Mouse (Mus musculus) adrenal gland, adult 18-20 months (tissue): ENCODE results near the gene Aox3. TPM values are rescaled to one million over a fixed set of nuclear protein-coding genes. Genes with fewer than 3 reads are reported as not detected.
A peak's percentile ranks its signal among the peaks of the same experiment; 100 is the strongest.

Source experiments
- DNase-seq, 2 experiments: peaks; one replicate each; pipeline ENCODE4 v3.0.0; 2021 to 2022; ENCODE audit warnings: low spot score in 2 of 2
- total RNA-seq, 2 experiments: library from RNA; stranded (reverse); gene quantifications; 1 replicate in 1 of 2; 2 replicates in 1 of 2; pipeline ENCODE4 v1.2.3; 2021

Aox3 gene
- total RNA-seq, 2 experiments from 2014 or later, result 6.4 to 7.1 TPM

DNA sequence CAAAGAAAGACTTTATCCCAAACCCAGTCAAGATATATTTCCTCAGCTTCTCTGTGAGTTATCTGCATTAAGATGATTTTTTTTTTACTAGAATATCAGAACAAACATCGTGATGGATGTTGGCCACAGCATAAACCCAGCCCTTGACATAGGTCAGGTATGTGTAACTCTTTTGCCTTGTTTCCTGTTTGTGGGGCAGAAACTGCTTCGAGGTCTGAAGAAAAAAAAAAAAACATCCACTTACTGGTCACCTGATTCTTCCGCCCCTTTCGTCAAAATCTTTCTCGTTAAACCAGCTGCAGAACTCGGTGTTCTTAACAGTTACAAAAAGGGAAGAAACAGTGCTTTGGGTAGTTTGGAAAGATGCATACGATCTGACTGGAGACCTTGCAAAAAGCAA is 10.4 kb upstream of the Aox3 start:
- DNase-seq, result no peak

DNA sequence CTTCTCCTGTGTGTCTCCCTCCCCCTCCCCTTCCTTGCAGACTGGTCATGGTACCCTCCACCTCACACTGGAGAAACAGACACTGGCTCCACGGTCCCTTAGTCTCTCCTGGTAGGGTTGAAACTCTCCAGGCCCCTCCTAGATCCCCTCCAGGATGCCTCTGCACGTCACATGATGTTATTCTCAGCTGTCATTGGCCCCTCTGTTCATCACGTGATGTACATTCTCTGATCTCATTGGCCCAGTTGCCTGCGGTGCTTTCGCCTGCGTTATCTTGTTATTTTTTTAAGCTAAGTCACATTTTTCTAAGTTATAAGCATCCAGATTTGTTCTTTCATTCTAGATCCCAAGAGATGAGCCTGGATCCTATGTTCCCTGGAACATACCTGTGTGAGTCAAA is 7.2 kb upstream of the Aox3 start:
- no peak for DNase-seq

- DNase-seq, result no peak
Measured at GRCm38 (mm10) chr1:58107066-58107465, 5.9 kb upstream of the Aox3 start.

GRCm38 (mm10) chr1:58110241-58110640 is 2.7 kb upstream of the Aox3 start:
- DNase-seq, result no peak

DNA sequence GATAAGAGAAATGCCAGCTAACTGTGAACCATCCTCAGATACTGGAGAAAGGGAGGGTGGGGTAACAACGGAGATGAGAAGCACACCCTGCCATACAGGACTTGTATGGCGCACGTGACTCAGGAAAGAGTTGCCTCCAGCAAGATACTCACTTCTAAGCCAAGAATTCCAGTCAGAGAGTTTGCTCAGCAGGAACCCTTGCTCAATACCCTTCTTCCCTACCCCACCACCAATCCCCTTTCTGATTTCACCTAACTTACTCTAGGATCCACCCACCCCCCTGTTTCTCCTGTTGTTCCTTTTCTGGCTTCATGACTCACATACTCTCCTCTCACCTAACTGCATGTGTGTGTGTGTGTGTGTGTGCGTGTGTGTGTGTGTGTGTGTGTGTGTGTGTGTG is 1.6 kb upstream of the Aox3 start:
- no peak for DNase-seq

GRCm38 (mm10) chr1:58113441-58113840 is 511 bp downstream of the Aox3 start:
- no peak for DNase-seq

DNA sequence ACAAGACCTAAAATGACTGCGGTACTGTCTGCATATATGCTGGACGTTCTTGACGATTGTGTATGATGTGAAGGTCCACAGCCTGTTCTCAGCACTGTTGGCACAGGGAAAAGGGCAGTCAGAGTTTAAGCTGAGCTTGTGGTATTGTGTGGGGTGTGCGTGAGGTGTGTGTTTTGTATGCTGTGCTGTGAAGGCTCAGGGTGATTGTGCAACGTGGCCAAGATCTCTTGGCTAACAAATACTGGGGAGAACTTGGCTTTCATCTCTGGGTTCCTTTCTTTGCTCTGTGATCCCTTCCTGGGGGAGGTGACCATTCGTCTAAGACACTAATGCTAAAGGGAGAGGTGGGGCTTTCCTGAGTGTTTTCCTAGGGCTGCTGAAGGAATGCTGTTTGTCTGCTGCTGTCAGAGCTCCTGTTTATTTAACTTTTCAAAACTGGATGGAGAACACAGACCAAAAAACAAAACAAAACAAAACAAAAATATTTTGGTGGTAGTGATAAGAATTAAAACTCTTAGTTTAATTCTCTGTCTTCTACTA is 1.2 kb downstream of the Aox3 start:
- no peak for DNase-seq

- DNase-seq, result no peak
Measured at GRCm38 (mm10) chr1:58114666-58115375, 1.9 kb downstream of the Aox3 start.

DNA sequence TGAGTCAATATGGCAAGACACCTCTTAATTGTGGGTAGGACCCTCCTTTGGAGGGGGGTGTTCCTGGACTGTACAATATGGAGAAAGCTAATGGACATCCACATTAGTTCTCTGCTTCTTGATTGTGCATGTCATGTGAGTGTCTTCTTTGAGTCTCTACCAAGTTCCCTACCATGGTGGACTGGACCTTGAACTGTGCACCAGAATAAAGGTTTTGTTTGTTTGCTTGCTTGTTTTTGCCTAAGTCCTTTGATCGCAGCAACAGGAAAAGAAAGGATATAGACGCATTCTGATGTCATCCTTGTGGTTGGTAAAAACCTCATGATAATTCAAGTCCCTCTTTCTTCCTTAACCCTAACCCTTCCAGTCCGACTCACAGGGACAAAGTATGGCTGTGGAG is 5.3 kb downstream of the Aox3 start:
- no peak for DNase-seq

GRCm38 (mm10) chr1:58124901-58125300 is 12.0 kb downstream of the Aox3 start:
- DNase-seq, result no peak

- no peak for DNase-seq
Measured at GRCm38 (mm10) chr1:58137891-58138290, 25.0 kb downstream of the Aox3 start.

DNA sequence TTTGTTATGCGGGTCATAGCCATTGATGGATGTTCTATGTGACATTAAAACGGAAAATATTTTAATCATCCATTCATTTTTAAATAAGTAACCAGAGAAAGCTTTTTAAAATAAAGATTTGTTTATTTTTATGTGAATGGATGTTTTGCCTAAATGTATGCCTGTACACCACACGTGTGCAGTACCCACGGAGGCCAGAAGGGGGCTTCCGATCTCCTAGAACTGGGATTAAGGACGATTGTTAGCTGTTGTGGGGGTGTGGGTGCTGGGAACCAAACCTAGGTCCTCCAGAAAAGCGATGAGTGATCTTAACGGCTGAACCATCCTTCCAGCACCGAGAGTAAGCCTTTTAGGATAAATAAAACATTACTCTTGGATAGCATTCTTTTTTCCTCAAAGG is 26.1 kb downstream of the Aox3 start:
- no peak for DNase-seq

- no peak for DNase-seq
Measured at GRCm38 (mm10) chr1:58140607-58141006, 27.7 kb downstream of the Aox3 start.

- DNase-seq, result peak in 1 of 2 experiments; percentile 8
Measured at GRCm38 (mm10) chr1:58144384-58145069, 31.6 kb downstream of the Aox3 start.

DNA sequence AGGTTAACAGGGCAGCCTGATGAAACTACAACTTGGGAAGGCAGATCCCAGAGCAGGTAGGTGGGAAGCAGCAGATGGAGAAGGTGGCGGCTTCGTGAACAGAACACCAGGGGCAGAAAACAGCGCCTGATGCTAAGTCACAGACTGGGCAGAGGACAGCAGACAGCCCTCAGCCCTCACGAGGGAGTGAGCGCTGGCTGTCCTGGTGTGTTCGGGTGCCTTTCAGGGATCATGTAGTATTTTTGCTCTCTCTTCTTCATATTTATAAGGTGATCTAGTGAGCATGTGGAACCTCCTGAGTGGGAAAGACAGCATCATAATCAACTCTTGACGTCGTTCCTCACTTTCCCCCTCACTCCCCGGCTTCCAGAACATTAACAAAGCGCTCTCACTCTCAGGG is 33.1 kb downstream of the Aox3 start:
- no peak for DNase-seq

GRCm38 (mm10) chr1:58147776-58148175 is 34.8 kb downstream of the Aox3 start:
- no peak for DNase-seq

DNA sequence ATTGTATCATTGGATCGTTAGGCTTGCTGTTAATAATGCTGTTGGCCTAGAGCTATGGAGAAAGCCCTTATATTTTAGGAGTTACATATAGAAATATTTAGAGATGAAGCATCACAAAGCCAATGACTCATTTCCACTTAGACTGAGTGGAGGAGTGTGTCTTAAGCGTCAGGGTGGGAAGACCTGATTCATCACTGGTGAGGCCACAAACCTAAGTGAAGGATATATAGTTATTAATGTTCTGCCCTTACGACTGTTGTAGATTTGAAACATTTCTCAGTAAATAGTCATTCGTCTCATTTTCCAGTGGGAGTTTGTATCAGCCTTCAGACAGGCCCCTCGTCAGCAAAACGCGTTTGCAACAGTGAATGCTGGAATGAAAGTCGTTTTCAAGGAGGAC is 39.3 kb downstream of the Aox3 start:
- DNase-seq, result no peak

- DNase-seq, result peak; percentile 37 to 53
Measured at GRCm38 (mm10) chr1:58156747-58157146, 43.8 kb downstream of the Aox3 start.

- DNase-seq, result no peak
Measured at GRCm38 (mm10) chr1:58169893-58170292, 57.0 kb downstream of the Aox3 start.

- no peak for DNase-seq
Measured at GRCm38 (mm10) chr1:58188514-58189175, 75.7 kb downstream of the Aox3 start.

- DNase-seq, result no peak
Measured at GRCm38 (mm10) chr1:58194317-58194716, 81.4 kb downstream of the Aox3 start.

DNA sequence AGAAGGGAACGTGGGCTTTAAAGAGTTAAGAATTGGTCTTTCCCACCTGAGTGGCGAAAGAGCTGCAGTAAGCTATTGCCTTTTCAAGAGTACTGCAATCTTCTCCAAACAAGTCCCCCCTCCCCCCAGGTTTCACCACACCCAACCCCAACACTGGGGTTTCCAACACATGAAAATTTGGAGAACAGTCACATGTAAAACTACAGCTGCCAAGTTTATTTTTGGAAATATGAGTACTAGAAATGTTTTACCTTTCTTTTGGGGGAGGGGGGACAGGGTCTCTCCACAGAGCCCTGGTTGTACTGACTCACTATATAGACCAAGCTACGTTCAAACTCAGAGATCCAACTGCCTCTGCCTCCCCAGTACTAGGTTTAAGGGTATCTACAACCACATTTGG is 82.1 kb downstream of the Aox3 start:
- DNase-seq, result no peak
